Mouse (Mus musculus) embryo, embryonic 10 days (tissue): ENCODE data around the gene Brip1.

ENCODE experiments used
- DNase-seq: peaks from one replicate; pipeline ENCODE4 v3.0.0-alpha.2; 2015; ENCODE audit warnings: low spot score

Gene Brip1

DNA sequence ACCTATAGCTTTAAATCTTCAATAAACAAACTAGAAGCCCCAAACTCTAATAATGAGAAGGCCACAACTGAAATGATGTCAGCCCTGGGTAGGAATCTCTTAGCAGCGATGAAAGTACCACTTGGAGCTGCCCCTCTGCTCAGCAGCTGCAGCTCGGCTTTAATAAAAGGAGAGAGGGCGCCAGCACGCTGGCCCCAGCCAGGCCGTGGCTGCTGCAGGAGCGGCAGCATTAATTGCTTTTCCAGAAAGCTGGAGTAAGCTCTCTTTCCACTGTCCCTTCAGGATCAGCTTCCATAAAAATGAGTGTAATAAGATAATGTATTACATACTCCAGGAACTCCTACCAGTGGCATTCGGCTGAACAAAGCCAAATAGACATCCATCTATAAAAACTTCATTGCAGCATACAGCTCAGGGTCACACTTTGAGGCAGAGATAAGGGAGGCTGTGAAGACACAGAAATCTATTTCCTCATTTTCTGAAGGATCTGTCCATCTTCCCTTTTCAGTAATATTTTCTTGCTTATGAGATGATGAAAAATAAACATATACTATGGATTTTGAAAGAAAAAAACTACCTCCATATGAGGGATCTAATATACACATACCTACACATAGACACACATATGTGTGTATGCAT lies 174.3 kb downstream of the Brip1 start:
- peak; percentile 43 for DNase-seq

DNA sequence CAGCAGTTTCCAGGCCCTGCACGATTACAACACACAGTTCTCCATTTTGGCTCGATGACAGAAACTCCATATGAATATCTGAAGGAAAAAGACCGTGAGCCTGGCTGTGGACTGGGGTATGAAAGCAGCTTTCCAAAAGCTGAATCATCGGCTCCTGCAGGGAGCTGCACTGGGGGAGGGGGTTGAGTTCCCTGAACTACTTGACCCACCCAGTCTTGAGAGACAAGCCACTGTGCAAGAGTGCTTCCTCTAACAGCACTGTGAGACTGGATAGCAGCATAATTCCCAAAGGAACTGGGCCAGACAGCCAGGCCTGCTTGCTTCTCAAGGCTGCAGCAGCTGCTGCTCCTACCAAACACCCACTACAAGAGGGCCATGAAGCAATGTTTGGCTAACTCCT lies 178.6 kb downstream of the Brip1 start:
- DNase-seq: no peak

DNA sequence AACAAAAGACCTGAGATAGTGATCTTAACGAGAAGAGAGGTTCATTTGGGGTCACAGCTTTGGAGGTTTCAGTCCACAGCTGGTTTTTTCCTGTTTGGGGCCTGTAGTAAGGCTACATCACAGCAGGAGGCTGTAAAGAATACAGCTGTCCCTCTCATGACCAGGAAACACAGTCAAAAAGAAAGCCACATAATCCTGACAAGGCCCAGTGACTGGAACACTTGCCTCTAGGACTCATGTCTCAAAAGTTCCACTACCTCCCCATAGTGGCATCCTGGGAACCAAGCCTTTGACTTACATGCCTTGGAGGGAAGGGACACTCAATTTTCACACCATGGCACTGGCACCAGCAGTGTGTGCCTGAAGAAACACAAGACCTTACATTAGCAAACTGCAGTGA lies 181.0 kb downstream of the Brip1 start:
- no peak for DNase-seq

DNA sequence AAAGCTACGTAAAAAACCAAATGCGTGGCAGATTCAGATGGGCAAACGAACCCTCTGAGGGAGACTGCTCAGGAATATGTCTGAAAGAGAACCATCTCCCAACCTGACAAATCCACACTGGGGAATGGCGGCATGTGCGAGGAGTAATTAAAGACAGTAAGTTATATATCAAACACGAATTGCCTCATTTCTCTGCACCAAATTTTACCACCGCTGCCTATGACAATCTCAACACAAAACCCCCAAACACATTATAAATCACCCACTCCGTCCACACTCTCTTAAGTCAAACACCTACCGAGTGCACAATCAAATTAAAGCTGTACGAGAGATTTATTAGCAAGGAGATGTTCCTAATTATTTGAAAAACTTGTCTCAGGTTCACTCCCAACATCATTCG lies 184.8 kb downstream of the Brip1 start:
- DNase-seq: no peak

DNA sequence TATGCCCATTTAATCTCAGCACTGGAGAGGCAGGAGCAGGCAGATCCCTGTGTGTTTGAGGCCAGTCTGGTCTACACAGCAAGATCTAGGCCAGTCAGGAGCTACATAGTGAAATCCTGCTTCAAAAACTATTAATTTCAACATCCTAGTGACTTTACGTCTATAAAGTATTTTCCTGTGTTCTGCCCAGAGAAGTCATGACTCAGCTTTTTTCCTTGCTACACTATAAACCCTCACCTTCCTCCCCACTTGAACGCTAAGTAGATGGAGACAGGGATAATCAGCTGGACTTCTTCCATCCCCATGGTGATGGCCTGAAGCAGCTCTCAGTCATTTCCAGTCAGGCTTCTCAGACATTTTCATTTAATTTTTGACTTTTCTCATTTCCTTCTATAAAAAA lies 187.9 kb downstream of the Brip1 start:
- DNase-seq: no peak

DNA sequence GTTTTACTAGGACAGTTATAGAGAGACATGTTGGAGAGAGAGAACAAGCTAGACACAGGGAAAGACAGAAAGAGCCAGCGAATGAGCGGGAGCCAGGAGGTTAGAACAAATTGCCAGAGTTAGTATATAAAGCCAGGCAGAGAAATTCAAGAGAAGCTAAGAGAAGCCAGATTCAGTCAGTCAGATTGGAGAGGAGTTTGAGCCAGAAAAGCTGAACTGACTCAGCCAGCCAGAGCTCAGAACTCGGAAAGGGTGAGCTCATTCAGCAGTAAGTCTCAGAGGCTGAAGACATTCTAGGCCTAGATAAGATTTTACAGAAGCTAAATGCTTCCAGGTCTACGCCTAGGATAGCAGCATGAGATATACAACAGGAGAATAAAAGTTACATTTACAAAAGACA lies 190.5 kb downstream of the Brip1 start:
- no peak for DNase-seq

DNA sequence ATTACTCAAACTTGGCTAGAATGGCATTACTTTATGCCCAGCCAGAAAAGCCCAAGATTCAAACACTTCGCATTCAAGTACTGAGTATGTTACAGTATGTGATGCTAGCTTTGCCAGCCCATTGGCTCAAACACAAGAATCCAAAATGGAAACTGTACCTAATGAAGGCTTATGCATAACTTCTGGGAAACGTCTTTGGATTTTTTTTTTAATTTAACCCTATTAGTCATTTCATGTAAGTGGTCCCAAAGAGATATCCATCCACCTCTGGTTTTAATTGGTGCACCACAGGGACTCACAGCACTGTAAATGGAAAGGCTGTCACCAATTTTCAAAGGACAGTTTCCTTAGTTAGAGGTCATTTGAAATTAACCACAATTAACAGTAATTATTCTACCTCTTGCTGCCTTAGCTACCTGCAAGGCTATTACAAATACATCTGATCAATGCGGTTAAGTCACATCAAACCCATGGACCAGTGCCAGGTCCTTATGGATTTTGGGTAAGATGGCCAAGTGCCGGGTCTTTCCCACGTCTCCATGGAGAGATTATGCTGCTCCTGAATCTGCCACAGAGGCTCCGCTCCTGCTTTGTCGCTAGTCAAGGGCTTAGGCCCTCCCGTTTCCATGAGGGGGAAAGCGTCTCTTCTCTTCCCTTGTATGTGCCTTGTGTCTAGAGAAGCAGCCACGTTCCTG lies 192.6 kb downstream of the Brip1 start:
- DNase-seq: no peak
